Comparison of ENCODE assay signal across 8 mouse cellular contexts in genomic region chr19:46003371-46004226, GRCm38 (mm10). TPM values are rescaled to one million over a fixed set of nuclear protein-coding genes. Genes with fewer than 3 reads are reported as not detected.
A peak's percentile ranks its signal among the peaks of the same experiment; 100 is the strongest.
DNase-seq lines count a peak whose midpoint lies in the region; ATAC-seq lines count a peak whose summit lies in the region.

TSS of gene Hps6 (plus strand) at chr19:46003508.

- 0 out of 2 replicates have a peak, but pooled peaks cover 6% of the 10 kb centered on the region for H3K36me3 ChIP-seq in intestine, embryonic 14.5 days (ENCODE audit: control insufficient read depth, insufficient read depth, low read length)

- peak; percentile 84 for DNase-seq in adipocyte (ENCODE audit: low spot score)
- DNase-seq in embryo, embryonic 10 days (ENCODE audit: low spot score): peak; percentile 83
- peak; percentile 91 for DNase-seq in gastrocnemius, postnatal 25 days
- DNase-seq in intestine, embryonic 14.5 days (ENCODE audit: low spot score): peak; percentile 79
- DNase-seq in left cerebral cortex, postnatal 10 days (ENCODE audit: extremely low spot score in 1 of 2, low spot score in 2 of 2): peak; percentile 20 to 86
- DNase-seq in right cerebral cortex, postnatal 14 days: peak; percentile 42
- DNase-seq in urinary bladder, postnatal 25 days (ENCODE audit: low spot score): peak; percentile 81

- H3K4me3 ChIP-seq in intestine, embryonic 14.5 days (ENCODE audit: low read depth, low read length): peak within 1 kb of the TSS; percentile 57

- H3K27me3 ChIP-seq in intestine, embryonic 14.5 days (replicated peaks; ENCODE audit: control insufficient read depth, insufficient read depth, low read length): no peaks in the 10 kb centered on the region

- peaks cover 9% of the 10 kb centered on the region for H3K4me1 ChIP-seq in intestine, embryonic 14.5 days (replicated peaks; ENCODE audit: control insufficient read depth, insufficient read depth, low read length)

- no peaks in the 10 kb centered on the region for H3K9me3 ChIP-seq in intestine, embryonic 14.5 days (ENCODE audit: control insufficient read depth, low read length)

- intact Hi-C loops in left cerebral cortex, postnatal 10 days (cut with DNase I): no loop called here

- 2% methylated on average over 70 of the region's 70 CpGs for WGBS in intestine, embryonic 14.5 days

- peak; percentile 86 for ATAC-seq in intestine, embryonic 14.5 days (replicated peaks; ENCODE audit: low FRiP score, low TSS enrichment, low read depth)
- ATAC-seq in megakaryocyte progenitor cell, adult 5-6 weeks (replicated peaks; ENCODE audit: poor library complexity): peak; percentile 94

- H3K27ac ChIP-seq in intestine, embryonic 14.5 days (ENCODE audit: low read depth): no peak within 1 kb of the TSS

- H3K9ac ChIP-seq in intestine, embryonic 14.5 days (ENCODE audit: low read length): peak within 1 kb of the TSS; percentile 75

- peak within 1 kb of the TSS; percentile 66 for H3K4me2 ChIP-seq in intestine, embryonic 14.5 days (ENCODE audit: low read length)

RNA-seq across cellular contexts. Expression of gene Hps6, which starts in this region (rescaled TPM):
- 1 to 10 TPM; 2.7 to 3.9 TPM for total RNA-seq in gastrocnemius, postnatal 25 days (2021)
- 4.7 and 5.2 TPM in 2 replicates for polyA plus RNA-seq in intestine, embryonic 14.5 days (2014; fragmentation: Nextera tagmentation; extraction: Ambion mirVana)
- total RNA-seq in left cerebral cortex, postnatal 10 days (2021): 1 to 10 TPM; 3.3 to 4.7 TPM
- 0.49 and 1.1 TPM in 2 replicates for total RNA-seq in megakaryocyte progenitor cell, adult 5-6 weeks (2015)
- total RNA-seq in megakaryocyte progenitor cell, adult 5-6 weeks (2017): 5.9 and 7.1 TPM in 2 replicates
